Mouse (Mus musculus): ENCODE results near the gene Rec114.

- TF ChIP-seq CTCF (conservative IDR thresholded peaks at IDR 0.05; ENCODE audit: insufficient read depth, insufficient read length, low read depth, low read length), result no peak
- TF ChIP-seq POLR2A (IDR thresholded peaks at IDR 0.05; ENCODE audit: low read depth, low read length), result no peak
These were observed 23.5 kb upstream of the Rec114 start for GRCm38 (mm10) chr9:58766959-58767955.

Data from kidney, adult 2 months (tissue).